Mouse (Mus musculus): Measurements from ENCODE around the gene Baat. TPM values are rescaled to one million over a fixed set of nuclear protein-coding genes. Genes with fewer than 3 reads are reported as not detected.
"Not testable (repeated sequence)": the region's sequence is repeated elsewhere in the genome, so short reads cannot be mapped to it uniquely, and the experiment has no call there.

Baat gene
- not detected for total RNA-seq (2021)
- long read RNA-seq, experiment 1, result 0 reads
- long read RNA-seq, experiment 2, result 0 reads

GRCm38 (mm10) chr4:49506386-49506785, at the start of gene Baat:
TSS of gene Baat (minus strand) at chr4:49506557.
- no peak for DNase-seq

DNA sequence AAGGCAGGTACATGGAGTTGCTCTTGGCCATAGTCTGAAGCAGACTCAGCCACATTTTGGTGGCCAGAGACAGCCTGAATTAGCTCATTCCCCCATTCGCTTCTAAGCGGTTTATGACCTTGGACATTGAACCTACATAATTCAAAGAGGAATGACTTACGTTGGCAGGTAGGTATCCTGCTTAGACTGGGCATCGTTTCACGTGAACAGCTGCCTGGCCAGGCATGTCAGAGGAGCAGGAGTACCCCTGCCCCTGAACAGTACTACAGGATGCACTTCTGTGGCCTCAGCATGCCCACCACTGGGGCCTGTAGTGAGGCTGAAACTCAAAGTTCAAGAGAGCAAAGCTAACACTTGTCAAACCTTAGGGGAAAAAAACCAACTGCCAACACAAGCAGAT, 47.0 kb upstream of the Baat start:
- no peak for DNase-seq

DNA sequence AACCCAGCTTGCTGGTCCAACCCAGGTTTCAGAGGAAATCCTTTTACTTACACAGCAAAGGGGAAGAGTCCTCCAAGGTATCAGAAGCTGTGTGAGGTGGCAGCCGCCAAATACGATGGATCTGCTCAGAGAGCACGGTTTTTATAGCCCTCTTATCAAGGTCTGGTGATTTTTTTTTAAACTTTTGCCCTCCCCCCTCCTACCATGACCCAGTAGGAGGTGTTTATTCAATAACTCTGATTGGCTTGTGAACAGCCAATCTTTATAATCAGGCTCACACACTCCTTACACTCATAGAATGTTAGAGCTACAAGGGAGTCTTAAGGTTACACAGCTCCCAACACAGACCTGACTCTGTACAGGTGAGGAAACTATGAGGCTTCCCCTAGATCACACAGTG, 43.0 kb upstream of the Baat start, which contains the start of gene Aldob:
TSS of gene Aldob (minus strand) at position 164 of the 400 bp plus-strand sequence.
- no peak for DNase-seq

- DNase-seq, result no peak
Measured at GRCm38 (mm10) chr4:49547544-49548219, 41.3 kb upstream of the Baat start.

DNA sequence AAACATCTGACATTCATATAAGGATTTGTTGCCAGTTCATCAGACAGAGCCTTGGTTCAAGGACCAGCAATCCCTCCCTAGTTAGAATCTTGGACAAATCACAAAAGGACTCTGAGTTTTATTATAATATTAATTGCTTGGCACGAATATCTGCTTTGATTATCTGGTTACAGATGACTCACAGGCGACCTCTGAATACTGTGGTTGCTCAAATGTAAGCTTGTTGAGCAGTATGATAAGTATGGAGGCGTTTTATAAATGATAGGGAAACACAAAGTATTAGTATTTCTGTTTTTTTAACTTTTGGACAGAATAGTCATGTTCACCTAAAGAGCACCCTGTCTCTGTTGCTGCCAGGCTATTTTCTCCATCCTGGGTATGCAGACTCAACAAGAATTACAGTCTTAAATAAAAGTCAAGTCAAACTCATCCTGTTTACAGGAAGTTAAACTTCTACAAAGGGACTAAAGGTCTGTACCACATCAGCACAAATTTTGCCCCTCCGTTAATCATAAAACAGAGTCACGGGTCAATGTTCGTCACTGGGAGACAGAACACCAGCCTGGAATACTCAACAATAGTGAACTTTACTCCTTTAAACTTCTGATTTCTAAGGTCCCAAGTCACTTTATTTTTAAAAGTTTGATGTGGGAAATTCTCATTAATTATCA, 40.7 kb upstream of the Baat start:
- no peak for DNase-seq

- DNase-seq, result no peak
Measured at GRCm38 (mm10) chr4:49546026-49546425, 39.7 kb upstream of the Baat start.

DNA sequence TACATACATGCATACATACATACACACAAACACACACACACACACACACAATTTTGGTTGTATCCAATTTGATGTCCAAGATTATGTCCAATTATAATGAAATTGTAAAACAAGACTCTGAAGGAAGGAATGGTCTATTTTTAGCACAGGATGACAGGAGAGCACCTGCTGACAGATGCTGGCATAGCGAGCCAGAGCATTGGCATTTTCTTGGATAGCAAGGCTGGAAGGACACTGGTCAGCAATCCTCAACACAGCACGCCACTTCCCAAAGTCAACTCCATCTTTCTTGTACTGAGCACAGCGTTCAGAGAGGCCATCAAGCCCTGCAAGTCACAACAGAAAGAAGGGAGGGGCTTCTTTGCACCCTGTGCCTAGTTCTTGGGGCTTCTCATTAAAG, 34.6 kb upstream of the Baat start:
- DNase-seq, result peak; percentile 24 to 37

DNA sequence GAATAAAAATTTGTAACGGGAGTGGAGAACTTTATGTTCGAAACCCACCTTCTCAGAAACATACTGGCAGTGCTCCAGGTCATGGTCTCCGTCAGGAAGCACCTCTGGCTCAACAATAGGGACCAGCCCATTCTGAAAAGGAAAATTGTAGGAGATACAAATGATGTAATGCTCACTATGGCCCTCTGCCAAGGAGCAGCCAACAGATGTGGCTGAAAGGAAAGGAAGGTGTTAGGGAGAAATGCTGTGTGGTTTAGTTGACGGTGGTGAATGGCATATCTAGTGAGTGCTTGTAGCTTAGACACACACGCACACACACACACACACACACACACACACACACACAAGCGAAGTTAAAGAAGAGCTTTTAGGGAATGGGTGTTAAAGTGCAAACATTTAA, 33.3 kb upstream of the Baat start:
- DNase-seq, result peak in 1 of 2 experiments; percentile 17

DNA sequence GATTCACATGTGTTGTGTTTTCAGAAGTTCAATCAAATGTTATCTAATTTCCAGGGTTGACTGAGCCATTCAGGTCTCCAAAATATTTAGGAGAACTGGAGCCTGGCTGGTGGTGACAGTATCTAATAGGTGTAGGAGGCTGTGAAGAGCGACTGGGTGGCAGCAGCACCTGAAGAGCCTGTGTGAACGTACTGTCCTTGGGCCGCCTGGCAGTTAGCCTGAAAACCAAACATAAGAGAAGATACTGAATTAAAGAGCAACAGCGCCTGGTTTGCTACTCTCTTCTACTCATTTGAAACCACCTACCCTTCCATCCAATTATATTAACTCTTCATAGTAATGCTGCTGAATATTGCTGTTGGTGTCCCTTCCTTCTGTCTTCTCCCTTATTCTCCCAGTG, 30.3 kb upstream of the Baat start:
- peak; percentile 27 for DNase-seq

DNA sequence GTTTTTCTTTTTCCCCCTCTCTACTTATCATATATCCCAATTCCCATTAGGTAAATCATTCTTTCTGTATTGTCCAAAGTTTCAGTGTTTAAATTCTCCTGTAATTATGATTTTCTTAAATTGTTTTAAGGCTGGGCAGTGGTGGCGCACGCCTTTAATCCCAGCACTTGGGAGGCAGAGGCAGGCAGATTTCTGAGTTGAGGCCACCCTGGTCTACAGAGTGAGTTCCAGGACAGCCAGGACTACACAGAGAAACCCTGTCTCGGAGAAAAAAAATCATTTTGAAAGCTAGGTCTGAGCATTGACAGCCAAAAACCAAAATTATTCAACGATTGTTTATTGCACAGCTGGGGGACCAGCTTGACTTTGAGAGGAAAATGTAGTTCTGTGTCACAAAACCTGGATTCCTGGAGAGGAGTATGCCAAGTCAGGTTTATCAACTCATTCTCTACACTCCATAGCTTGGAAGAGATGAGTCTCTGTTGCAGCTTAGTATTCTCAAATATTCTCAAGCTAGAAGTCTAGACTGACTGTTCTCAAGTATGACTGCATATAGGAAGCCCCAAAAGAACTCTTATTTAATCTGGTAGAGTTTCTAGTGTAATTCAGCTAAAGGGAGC, 29.4 kb upstream of the Baat start:
- DNase-seq, result no peak

- DNase-seq, result no peak
Measured at GRCm38 (mm10) chr4:49535036-49535435, 28.7 kb upstream of the Baat start.

DNA sequence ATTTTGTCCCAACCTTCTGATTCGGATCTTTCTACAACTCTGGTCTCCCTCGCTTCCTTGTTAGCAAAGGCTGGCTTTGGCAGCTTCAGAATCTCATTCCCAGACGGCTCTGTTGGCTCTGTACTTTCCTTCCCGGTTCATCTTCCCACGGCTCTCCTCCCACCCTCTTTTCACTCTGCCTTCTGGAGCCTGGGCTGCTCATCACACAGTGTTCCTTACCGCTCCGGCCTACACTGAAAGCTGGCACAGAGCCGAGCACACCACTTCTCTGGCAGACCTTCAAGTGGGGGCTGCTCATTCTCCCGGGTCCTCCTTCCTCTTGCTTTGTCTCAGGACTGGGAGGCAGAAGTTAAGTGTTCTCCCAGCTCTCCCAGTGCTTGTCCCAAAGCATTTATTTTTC, 16.2 kb upstream of the Baat start:
- DNase-seq, result peak; percentile 12 to 25

DNA sequence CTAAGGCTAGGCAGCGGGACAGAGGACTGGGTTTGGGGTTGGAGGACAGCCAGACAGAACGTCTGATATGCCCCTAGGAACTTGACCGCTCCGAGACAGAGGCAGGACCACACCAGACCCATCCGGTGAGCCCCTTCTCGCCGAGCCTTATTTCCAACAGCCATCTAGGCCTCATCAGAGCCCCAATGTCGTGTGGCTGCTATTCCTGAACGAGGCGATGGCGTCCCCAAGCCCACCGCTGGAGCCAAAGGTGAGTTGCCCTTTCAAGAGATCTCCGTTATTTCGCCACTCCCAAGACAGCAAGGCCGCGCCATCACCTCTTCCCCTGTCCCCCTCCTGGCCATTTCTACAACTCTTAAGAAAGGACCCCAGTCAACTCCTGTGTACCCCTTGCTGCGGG, 15.0 kb upstream of the Baat start:
- DNase-seq, result no peak

DNA sequence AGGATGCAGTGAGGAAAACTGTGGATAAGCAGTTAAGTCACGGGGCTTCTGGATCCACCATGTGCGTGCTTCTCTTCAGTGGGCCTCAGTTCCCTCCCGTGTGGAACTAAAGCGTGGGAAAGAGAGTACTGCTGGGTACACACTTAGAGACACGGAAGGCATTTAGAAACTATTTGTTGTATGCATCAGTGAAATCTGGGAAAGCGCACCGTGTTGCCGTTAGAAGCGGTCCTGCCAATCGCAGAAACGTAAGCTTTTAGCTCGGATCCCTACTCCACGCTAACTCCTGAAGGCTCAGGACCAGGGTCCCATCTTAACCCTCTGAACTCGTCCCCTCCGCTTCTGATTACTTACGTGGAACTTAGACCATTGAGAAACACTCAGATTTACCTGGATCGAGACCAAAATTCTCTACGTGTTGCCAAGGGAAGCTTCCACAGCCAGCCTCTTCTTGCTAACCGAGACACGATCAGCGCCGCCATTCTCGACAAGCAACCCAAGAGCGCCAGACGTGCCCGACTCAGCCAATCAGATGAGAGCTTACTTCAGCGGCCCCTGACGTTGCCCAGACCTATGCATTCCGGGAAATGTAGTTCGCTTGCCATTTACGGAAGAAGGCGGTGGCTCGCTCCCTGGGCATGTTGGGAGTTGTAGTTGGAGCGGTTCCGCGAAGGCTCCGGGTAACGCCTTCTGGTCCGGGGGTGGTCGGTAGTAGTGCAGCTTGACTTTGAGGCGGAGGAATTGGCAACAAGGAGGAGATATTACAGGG, 14.4 kb upstream of the Baat start, which contains the start of the genes Mrpl50 and Zfp189:
TSS of gene Mrpl50 (minus strand) at position 522 of the 769 bp plus-strand sequence.
TSS of gene Zfp189 (plus strand) at position 605 of the 769 bp plus-strand sequence.
- DNase-seq, result peak; percentile 95 to 98

GRCm38 (mm10) chr4:49519476-49519875, 13.1 kb upstream of the Baat start:
- no peak for DNase-seq

- DNase-seq, result no peak
Measured at GRCm38 (mm10) chr4:49514441-49514840, 8.1 kb upstream of the Baat start.

DNA sequence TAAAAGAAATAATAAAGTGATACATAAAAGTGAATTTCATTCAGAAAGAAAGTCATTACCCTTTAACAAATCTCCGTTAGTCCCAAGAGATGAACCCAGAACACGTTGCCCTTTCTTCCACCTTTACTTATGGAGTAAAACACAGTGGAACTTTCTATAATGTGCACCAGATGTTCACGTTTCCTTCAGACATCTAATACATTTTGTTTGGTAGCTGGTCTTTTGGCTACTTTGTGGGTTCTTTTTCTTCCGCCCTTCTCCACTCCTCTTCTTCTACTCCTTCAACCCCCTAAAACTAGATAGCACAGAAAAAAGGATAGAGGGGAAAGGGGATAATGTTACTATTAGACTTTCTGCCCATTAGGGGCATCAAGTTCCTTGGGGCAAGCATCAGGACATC, 6.3 kb upstream of the Baat start:
- DNase-seq, result no peak

DNA sequence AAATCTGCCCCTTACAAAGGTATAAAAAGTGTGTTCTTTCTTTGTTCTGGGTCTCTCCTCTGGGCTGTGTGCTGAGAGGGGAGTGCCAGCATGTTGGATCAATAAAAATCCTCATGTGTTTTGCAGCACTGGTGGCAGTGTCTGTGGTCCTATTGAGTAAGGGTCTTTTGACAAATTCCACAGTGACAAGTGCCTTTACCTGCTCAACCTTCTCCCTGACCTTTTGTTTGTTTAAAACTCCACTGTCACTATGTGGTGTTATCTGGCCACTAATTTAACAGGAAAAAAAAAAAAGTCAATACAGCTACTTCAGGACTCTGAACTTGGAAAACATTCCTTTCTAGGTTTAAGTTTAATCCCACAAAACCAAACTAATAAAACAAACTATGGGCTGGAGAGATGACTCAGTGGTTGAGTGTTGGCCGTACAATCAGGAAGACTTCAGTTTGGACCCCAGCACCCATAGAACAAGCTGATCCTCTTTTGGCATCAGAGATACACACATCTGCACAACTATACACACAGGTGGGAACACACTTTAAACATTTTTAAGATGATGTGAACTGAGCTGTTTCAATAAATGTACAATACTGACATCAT, 4.0 kb upstream of the Baat start:
- DNase-seq, result not testable (repeated sequence)

DNA sequence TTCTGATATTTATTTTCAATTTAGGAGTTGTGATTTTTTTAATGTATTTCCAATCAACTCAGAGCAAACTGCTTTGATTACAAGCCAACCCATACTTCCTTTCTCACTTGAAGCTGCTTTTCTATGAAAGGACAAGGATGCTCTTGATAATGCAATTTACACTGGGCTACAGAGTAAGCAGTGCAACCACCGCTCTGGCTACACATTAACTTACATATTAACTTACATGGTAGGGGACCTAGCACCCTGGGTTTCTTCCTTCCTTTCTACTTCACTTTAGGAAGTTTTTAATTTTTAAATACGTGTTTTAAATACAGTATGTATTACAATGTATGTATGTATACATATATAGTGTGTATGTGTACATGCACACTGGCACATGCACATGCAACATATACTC, 2.8 kb upstream of the Baat start:
- no peak for DNase-seq

- no peak for DNase-seq
Measured at GRCm38 (mm10) chr4:49503563-49503962, 2.8 kb downstream of the Baat start.

DNA sequence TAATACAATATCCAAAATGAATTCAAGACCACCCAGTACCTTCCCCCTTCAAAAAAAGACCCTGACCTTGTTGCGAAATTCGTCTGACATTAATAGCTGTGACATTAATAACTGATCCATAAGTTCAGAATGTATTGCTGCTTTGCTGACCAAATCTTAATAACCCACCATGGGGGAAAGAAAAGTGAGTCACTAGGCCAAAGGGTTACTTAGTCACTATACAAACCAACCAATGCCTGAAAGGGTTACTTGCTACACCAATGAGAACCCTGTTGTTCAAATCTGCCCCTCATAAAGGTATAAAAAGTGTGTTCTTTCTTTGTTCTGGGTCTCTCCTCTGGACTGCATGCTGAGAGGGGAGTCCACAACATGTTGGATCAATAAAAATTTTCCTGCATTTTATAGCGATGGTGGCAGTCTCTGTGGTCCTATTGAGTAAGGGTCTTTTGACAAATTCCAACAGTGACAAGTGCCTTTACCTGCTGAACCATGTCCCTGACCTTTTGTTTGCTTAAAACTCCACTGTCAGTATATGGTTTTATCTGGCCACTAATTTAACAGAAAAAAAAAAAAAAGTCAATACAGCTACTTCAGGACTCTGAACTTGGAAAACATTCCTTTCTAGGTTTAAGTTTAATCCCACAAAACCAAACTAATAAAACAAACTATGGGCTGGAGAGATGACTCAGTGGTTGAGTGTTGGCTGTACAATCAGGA, 20.3 kb downstream of the Baat start:
- DNase-seq, result not testable (repeated sequence)
